Mouse (Mus musculus) kidney, embryonic 15.5 days (tissue): ENCODE measurements at regions not wholly inside any gene's neighbourhood (a gene's known extent, or its start where the extent isn't known, plus 50 kb on each side); places are given as distances from the start of the nearest gene placed in this dataset.

Experiments used
- ATAC-seq: fragments of 200-750 bp; cut with Nextera tagmentation; replicated peaks from 2 replicates; pipeline ENCODE4 v1.8.0; 2017; ENCODE audit warnings: moderate TSS enrichment; ENCODE audit not compliant: low FRiP score
- H3K27ac ChIP-seq: fragments of 300-500 bp; sonication (generic); 2 replicates; pipeline ENCODE4 v1.5.1; 2015; ENCODE audit warnings: mild to moderate bottlenecking, inconsistent platforms
- H3K27me3 ChIP-seq: fragments of 300-500 bp; sonication (generic); 2 replicates; pipeline ENCODE4 v1.6.1; 2015; ENCODE audit warnings: inconsistent platforms
- H3K36me3 ChIP-seq: fragments of 300-500 bp; sonication (generic); 2 replicates; pipeline ENCODE4 v1.6.1; 2015; ENCODE audit warnings: inconsistent platforms
- H3K4me1 ChIP-seq: fragments of 300-500 bp; sonication (generic); 2 replicates; pipeline ENCODE4 v1.6.1; 2015; ENCODE audit warnings: inconsistent platforms
- H3K4me2 ChIP-seq: fragments of 300-500 bp; sonication (generic); 2 replicates; pipeline ENCODE4 v1.6.1; 2015; ENCODE audit warnings: moderate library complexity, mild to moderate bottlenecking, inconsistent platforms
- H3K4me3 ChIP-seq: fragments of 300-500 bp; sonication (generic); replicated peaks from 2 replicates; pipeline ENCODE4 v1.5.1; 2015; ENCODE audit warnings: mild to moderate bottlenecking, inconsistent platforms
- H3K9ac ChIP-seq: fragments of 300-500 bp; sonication (generic); 2 replicates; pipeline ENCODE4 v1.6.1; 2015; ENCODE audit warnings: mild to moderate bottlenecking, inconsistent platforms
- H3K9me3 ChIP-seq: fragments of 300-500 bp; sonication (generic); replicated peaks from 2 replicates; pipeline ENCODE4 v1.6.1; 2016; ENCODE audit warnings: inconsistent platforms
- WGBS: fragments of 180-500 bp; shearing (Covaris S2); methylation state at CpG from one replicate; pipeline ENCODE4 v1.1.7; 2015; ENCODE audit warnings: mixed read lengths; 5-methylcytosine and 5-hydroxymethylcytosine counted together

DNA sequence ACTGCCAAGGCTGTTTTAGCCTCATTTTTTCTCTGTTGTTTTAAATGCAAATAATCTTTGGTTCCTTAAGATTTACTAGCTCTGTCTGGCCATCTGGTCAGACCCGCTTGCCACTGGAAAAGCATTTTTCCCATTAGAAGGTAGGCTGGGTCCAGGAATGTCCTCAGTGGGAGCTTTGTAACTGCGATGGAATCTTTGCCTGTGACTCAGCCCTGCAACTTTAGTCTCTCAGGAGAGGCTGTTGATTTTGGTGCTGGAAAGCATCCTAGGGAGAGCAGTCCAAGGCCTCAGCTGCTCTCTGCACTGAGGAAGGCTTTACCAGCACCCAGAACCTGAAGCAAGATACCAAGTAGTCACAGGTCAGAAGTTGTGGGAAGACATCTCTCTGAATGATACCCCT lies 205.8 kb downstream of the Fndc1 start:
- Histone ChIP-seq H3K27ac (no peak overlapping the region), H3K9ac (no peak overlapping the region), H3K4me1 (no peaks in the 10 kb centered on the region), H3K9me3 (no peaks in the 10 kb centered on the region), H3K27me3 (no peaks in the 10 kb centered on the region), H3K36me3 (no peaks in the 10 kb centered on the region), H3K4me2 (no peak overlapping the region), H3K4me3 (no peak overlapping the region)
- ATAC-seq: no peak
- 60% methylated on average over 2 of the region's 2 CpGs for WGBS

DNA sequence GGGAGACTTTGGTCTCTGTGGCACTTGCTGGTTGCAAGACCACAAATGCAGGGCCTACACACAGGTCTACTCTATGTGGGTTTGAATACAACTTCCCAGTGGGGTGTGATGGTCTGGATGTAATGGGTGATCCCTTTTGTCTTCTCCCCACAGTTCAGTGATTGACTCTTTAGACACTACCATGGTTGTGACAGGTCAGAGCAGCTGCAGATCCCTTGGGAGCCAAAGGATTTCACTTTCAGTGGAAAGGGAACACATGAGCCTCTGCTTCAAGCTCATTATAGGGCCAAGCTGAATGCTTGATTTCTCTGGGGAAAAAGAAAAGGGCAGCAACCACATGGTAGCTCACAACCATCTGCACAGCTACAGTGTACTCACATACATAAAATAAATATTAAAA lies 206.9 kb downstream of the Fndc1 start:
- Histone ChIP-seq H3K4me1 (no peaks in the 10 kb centered on the region), H3K9ac (no peak overlapping the region), H3K36me3 (no peaks in the 10 kb centered on the region), H3K9me3 (no peaks in the 10 kb centered on the region), H3K27me3 (no peaks in the 10 kb centered on the region), H3K4me3 (no peak overlapping the region), H3K4me2 (no peak overlapping the region), H3K27ac (no peak overlapping the region)
- no peak for ATAC-seq

DNA sequence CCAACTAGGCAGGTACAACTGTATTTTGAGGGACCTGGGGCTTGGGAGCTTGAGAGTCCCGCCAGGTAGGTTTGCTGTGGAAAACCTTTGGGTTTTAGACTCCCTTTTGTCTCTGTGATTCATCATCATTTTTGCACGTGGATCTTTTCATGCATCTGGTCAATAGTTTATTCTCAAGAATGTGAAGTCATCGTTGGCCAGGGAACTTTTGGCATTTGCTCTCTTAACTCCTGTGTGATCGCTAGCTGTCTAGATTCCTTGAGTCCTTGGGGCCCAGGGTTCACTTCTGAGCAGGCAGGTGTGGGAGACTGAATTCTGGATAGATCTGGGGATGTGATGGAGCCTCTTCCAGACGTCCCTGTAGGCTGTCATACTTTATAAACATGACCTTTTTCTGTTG lies 207.5 kb downstream of the Fndc1 start:
- ATAC-seq: no peak
- WGBS: 75% methylated on average over 5 of the region's 5 CpGs

DNA sequence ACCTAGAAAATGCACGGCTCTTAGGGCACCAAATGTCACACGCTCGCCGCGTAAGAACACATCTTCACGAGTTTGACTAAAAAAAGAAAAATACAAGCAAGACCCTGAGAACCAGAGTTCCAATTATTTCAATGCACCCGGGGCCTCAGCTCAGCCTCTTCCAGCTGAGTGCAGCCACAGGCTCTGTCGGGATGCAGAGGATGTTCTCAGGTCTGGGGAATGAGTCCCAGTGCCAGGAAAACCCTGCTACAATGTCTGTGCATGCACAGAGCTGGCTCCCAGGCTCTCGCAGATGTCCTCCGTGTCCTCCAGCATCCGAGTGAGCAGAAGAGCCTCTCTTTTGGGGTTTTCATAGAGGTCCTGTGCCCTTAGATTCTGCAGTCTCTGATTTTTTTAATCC lies 219.1 kb downstream of the Fndc1 start:
- H3K27me3 ChIP-seq: no peaks in the 10 kb centered on the region
- ATAC-seq: no peak
- no peak overlapping the region for H3K9ac ChIP-seq
- no peaks in the 10 kb centered on the region for H3K36me3 ChIP-seq
- no peak overlapping the region for H3K27ac ChIP-seq
- H3K4me3 ChIP-seq: no peak overlapping the region
- no peak overlapping the region for H3K4me2 ChIP-seq
- WGBS: 77% methylated on average over 11 of the region's 11 CpGs
- no peaks in the 10 kb centered on the region for H3K9me3 ChIP-seq
- no peaks in the 10 kb centered on the region for H3K4me1 ChIP-seq

More for the DNA sequence above, 207.5 kb downstream of the Fndc1 start:
- Histone ChIP-seq H3K27me3 (no peaks in the 10 kb centered on the region), H3K9ac (no peak overlapping the region), H3K36me3 (no peaks in the 10 kb centered on the region), H3K27ac (no peak overlapping the region), H3K4me2 (no peak overlapping the region), H3K4me1 (no peaks in the 10 kb centered on the region), H3K4me3 (no peak overlapping the region), H3K9me3 (no peaks in the 10 kb centered on the region)

DNA sequence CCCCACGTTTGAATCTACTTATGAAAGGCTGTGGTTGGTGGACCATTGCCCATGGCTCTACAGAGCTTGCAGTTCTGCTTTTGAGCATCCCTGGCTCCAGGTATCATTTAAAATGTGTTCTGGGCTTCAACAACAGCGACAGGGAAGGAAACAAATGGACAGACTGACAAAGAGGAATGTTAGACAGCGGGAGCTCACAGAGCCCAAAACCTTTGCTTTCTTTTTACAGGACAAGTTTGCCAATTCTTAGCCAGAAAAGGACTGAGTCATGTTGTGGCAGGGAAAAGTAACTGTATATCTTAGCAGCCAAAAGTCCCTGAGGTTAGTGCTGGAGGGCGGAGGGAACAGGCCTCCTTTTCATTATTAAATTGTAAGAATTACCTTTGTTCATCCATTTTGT lies 219.7 kb downstream of the Fndc1 start:
- Histone ChIP-seq H3K27ac (no peak overlapping the region), H3K9me3 (no peaks in the 10 kb centered on the region), H3K36me3 (no peaks in the 10 kb centered on the region), H3K4me2 (no peak overlapping the region), H3K27me3 (no peaks in the 10 kb centered on the region), H3K9ac (no peak overlapping the region), H3K4me1 (no peaks in the 10 kb centered on the region), H3K4me3 (no peak overlapping the region)
- ATAC-seq: no peak
- WGBS: 78% methylated on average over 4 of the region's 4 CpGs

DNA sequence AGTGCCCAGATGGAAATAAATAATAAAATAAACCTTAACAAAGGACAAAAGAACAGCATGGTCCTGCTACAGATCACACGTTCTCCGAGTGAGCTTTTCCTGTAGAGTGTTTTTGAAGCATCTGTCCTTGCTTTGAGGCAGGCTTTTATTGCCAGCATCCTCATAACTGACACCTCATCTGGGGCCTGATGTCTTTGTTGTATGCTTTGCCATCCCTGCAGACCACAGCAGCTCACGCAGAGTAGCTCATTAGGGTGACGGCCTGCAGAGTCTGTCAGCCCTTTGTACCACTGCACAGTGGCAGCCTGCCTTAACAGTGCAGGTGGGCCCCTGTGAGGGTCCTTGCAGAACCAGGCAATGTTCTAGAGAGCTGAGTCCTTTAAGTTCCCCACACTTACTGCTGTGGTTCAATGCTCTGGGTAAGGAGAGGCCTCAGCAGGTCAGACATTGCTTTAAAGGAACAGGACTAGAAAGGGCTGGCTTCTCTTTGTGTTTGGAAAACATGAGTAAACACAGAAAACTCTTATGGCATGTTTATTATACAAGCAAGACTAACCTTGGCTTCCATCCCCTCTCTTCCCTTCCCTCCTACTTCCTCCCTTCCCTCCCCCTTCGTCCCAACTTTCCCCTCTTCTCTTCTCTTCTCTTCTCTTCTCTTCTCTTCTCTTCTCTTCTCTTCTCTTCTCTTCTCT lies 219.7 kb upstream of the Unc93a2 start:
- no peaks in the 10 kb centered on the region for H3K27me3 ChIP-seq
- H3K4me2 ChIP-seq: no peak overlapping the region
- no peaks in the 10 kb centered on the region for H3K9me3 ChIP-seq
- H3K27ac ChIP-seq: no peak overlapping the region
- no peak overlapping the region for H3K4me3 ChIP-seq
- WGBS: 47% methylated on average over 5 of the region's 5 CpGs
- H3K4me1 ChIP-seq: no peaks in the 10 kb centered on the region
- no peak overlapping the region for H3K9ac ChIP-seq
- H3K36me3 ChIP-seq: no peaks in the 10 kb centered on the region
- ATAC-seq: no peak

DNA sequence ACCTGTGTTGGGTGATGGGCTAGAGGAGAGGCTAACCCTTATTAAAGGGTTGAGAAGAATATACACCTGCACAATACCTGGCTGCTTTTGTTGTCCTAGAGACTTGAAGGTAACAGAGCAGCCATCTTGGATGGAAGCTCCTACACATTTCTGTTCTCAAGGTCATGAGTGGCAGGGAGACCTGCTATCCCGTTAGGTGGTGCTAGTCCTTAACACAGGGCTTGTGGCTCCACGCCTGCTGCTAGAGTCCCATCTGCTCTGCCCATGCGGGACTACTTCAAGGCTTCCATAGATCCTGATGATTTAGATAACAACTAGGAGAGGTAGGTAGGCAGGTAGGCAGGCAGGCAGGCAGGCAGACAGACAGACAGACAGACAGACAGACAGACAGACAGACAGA lies 218.8 kb upstream of the Unc93a2 start:
- H3K9me3 ChIP-seq: no peaks in the 10 kb centered on the region
- no peak overlapping the region for H3K9ac ChIP-seq
- H3K27me3 ChIP-seq: no peaks in the 10 kb centered on the region
- no peak overlapping the region for H3K4me3 ChIP-seq
- no peak for ATAC-seq
- H3K27ac ChIP-seq: no peak overlapping the region
- no peaks in the 10 kb centered on the region for H3K4me1 ChIP-seq
- no peak overlapping the region for H3K4me2 ChIP-seq
- H3K36me3 ChIP-seq: no peaks in the 10 kb centered on the region
- WGBS: 80% methylated on average over 3 of the region's 3 CpGs

DNA sequence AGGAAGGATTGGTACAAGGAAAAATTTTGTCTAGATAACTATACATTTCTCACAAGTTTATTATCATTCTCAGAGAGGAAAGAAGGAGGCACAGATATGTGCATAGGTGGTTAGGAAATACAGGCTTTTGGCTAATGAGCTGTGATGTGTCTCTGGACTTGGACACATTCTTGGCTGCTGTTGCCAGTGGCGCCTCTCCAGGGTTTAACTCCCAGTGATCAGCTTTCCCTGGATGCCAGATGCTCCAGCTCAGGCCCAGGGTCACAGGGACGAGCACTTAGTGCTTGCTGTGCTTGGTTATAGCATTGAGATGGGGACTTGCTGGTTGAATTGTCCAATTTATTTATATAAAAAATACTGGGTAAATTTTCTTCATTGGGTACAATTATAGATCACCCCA lies 215.3 kb upstream of the Unc93a2 start:
- no peak for ATAC-seq
- H3K36me3 ChIP-seq: no peaks in the 10 kb centered on the region

DNA sequence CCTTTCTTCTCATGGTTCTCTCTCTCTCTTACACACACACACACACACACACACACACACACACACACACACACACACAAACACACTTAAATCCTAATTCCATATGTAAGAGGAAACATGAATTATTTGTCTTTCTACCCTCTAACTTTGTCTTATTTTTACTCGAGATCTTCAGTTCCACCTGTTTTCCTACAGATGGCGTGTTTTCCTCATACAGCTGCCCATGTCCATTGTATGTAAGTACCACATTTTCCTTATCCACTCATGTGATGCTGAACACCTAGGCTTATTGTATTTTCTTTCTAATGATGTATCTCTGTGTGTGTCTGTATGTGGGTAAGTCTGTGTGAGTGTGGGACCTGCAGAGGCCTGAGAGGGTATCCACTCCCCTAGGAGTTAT lies 212.2 kb upstream of the Unc93a2 start:
- Histone ChIP-seq H3K36me3 (no peaks in the 10 kb centered on the region), H3K4me1 (no peaks in the 10 kb centered on the region), H3K27ac (no peak overlapping the region), H3K27me3 (no peaks in the 10 kb centered on the region), H3K9ac (no peak overlapping the region), H3K9me3 (no peaks in the 10 kb centered on the region), H3K4me3 (no peak overlapping the region), H3K4me2 (no peak overlapping the region)
- no peak for ATAC-seq
- whole genome bisulfite sequencing: 59% methylated on average over 2 of the region's 2 CpGs

More for the DNA sequence above, 215.3 kb upstream of the Unc93a2 start:
- Histone ChIP-seq H3K4me3 (no peak overlapping the region), H3K27ac (no peak overlapping the region), H3K9ac (no peak overlapping the region), H3K27me3 (no peaks in the 10 kb centered on the region), H3K4me2 (no peak overlapping the region), H3K4me1 (no peaks in the 10 kb centered on the region), H3K9me3 (no peaks in the 10 kb centered on the region)
- 62% methylated on average over 2 of the region's 2 CpGs for WGBS

DNA sequence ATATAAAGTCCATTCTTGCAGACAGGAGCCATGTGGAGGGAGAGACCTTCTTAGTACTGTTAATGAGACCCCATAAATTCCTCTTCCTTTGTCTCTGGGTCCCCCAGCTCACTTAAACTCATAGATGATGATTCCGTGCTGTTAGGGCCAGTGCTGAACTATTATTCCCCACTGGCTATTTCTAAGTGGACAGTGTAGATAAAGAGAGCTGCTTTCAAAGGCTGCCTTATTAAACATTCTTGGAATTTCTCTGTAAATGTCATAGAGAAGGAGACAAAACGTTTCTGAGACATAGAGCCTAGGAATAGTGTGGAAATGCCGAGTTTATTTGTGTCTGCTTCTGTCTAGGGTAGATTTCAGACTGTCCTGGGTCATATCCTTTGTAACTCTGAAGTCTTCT lies 209.5 kb upstream of the Unc93a2 start:
- Histone ChIP-seq H3K4me2 (no peak overlapping the region), H3K36me3 (no peaks in the 10 kb centered on the region), H3K4me3 (no peak overlapping the region), H3K4me1 (no peaks in the 10 kb centered on the region), H3K27me3 (no peaks in the 10 kb centered on the region), H3K9ac (no peak overlapping the region), H3K9me3 (no peaks in the 10 kb centered on the region), H3K27ac (no peak overlapping the region)
- ATAC-seq: no peak
- WGBS: 44% methylated on average over 3 of the region's 3 CpGs

DNA sequence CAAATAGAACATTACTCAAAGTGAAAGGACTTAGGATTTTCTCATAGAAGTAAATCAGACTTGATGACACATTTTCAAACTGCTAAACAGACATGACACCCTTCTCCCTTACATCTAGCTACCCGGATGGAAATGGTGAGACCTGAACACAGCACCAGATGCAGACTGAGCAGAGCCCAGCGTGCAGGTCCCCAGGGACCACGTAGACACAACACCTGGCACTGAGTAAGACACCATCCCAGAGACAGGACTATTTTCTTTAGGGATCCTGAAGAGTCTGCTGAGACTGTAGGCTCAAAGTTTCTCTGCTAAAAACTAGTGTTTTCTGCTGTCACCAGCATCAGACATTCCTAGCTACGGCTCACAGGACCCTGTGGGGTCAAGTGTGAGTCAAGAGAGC lies 207.2 kb upstream of the Unc93a2 start:
- Histone ChIP-seq H3K27me3 (no peaks in the 10 kb centered on the region), H3K9me3 (no peaks in the 10 kb centered on the region), H3K36me3 (no peaks in the 10 kb centered on the region), H3K9ac (no peak overlapping the region), H3K4me3 (no peak overlapping the region), H3K4me1 (no peaks in the 10 kb centered on the region), H3K27ac (no peak overlapping the region), H3K4me2 (no peak overlapping the region)
- ATAC-seq: no peak
- 73% methylated on average over 4 of the region's 4 CpGs for WGBS

DNA sequence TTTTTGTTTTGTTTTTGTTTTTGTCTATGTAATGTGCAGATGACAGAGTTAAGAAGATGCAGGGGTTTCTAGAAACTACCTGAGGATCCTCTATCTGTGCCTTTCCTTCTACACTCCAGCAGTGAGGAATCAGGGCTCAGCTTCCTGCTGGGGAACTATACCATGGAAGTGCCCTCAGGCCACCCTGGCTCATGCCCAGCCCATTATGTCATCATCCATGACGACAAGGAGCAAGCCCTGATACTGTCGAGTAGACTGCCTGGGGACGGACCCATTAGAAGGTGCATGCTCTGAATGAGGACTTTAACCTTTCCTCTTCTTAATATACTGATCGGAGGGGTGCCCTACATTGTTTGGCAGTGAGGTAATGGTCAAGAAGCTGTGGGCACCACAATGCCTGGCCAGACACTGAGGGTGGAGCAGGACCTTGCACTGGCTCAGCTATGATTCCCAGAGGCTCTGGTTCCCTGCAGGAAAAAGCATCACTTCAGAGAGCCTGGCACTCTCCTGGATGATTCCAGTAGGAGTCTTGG lies 197.7 kb upstream of the Unc93a2 start:
- Histone ChIP-seq H3K9ac (no peak overlapping the region), H3K4me1 (no peaks in the 10 kb centered on the region), H3K9me3 (no peaks in the 10 kb centered on the region), H3K27me3 (no peaks in the 10 kb centered on the region), H3K27ac (no peak overlapping the region), H3K36me3 (no peaks in the 10 kb centered on the region), H3K4me2 (no peak overlapping the region), H3K4me3 (no peak overlapping the region)
- 74% methylated on average over 4 of the region's 4 CpGs for WGBS
- ATAC-seq: no peak

DNA sequence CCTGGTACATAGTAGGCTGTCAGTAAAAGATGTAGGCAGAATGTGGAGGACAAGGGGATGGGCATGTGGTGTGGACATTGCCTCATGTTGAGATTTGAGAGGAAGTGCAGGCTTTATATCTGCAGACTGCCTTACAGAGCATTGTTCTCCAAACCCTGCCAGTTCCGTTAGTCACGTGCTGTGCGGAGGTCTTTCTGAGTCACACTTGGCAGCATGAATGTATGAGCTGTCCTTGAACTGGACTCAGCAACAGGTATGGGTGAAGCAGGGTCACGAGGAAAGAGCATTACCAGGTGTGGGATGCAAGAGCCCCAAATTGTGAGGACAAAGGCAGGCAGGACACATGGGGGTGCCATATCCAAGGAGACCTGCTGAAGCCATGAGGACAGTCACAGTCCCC lies 193.8 kb upstream of the Unc93a2 start:
- Histone ChIP-seq H3K4me1 (no peaks in the 10 kb centered on the region), H3K9ac (no peak overlapping the region), H3K4me2 (no peak overlapping the region), H3K27me3 (no peaks in the 10 kb centered on the region), H3K4me3 (no peak overlapping the region), H3K36me3 (no peaks in the 10 kb centered on the region), H3K9me3 (no peaks in the 10 kb centered on the region), H3K27ac (no peak overlapping the region)
- ATAC-seq: no peak
- WGBS: 87% methylated on average over 4 of the region's 4 CpGs
